Mouse (Mus musculus): ENCODE results near the gene Slc27a3. TPM values are rescaled to one million over a fixed set of nuclear protein-coding genes. Genes with fewer than 3 reads are reported as not detected.

Slc27a3 gene
- total RNA-seq, 2 experiments from 2014 or later, result 3.4 to 3.9 TPM

DNA sequence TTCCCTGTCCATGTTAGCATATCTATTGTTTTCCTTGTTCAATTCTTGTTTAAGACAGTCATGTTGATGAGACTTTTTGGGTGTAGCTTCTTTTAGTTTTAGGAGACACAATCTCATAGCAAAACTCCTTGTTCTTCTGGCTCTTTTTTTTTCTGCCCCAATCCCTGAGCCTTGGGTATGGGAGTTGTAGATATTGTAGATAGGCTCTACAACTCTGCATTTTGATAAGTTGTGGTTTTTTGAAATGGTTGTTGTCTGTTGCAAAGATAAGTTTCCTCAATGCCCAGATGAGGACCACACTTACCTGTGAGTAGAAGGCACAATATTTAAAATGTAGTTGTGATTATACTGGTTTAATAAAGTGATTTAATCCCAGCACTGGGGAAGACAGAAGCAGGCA is 49.6 kb downstream of the Slc27a3 start:
- no peak for DNase-seq

- DNase-seq, result no peak
These were observed 51.5 kb downstream of the Slc27a3 start for GRCm38 (mm10) chr3:90338190-90338589.

DNA sequence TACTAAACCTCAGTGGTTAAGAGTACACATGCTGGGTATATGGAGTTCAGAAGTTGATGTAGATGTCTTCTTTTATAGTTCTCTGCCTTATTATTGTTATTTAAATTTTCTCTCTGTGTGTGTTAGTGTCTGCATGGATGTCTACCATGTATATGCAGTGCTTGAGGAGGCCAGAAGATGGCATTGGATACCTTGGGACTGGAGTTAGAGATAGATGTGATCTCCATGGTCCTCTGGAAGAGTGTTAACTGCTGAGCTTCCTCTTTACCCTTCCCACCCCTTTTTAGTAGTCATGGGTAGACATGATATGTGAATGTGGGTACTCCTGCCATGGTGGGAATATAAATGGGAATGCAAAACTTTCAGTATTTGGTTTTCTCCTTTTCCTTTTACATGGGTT is 54.2 kb downstream of the Slc27a3 start:
- DNase-seq, result no peak

Other genes starting within 250 kb of the Slc27a3 start
- gene Rps27, start 176.3 kb downstream of the Slc27a3 start, total RNA-seq (2021), result 1,000 to 10,000 TPM; 1,313 to 1,450 TPM
- gene Rab13, start 176.2 kb downstream of the Slc27a3 start, total RNA-seq (2021), result 10 to 100 TPM; 14.8 to 19.0 TPM
- gene Jtb, start 158.3 kb downstream of the Slc27a3 start, total RNA-seq (2021), result 10 to 100 TPM; 40.9 to 47.4 TPM
- gene Creb3l4, start 146.4 kb downstream of the Slc27a3 start, total RNA-seq (2021), result under 1 TPM; 0.18 to 0.19 TPM
- gene Slc39a1, start 141.8 kb downstream of the Slc27a3 start, total RNA-seq (2021), result 100 to 1,000 TPM; 101 to 106 TPM
- 10 to 100 TPM; 18.0 to 18.8 TPM for gene Crtc2, start 135.8 kb downstream of the Slc27a3 start, total RNA-seq (2021)
- 10 to 100 TPM; 22.2 to 22.3 TPM for gene Dennd4b, start 124.8 kb downstream of the Slc27a3 start, total RNA-seq (2021)
- gene Gatad2b, start 96.8 kb downstream of the Slc27a3 start, total RNA-seq (2021), result 10 to 100 TPM; 59.5 to 62.0 TPM
- gene Ints3, start 43.7 kb upstream of the Slc27a3 start, total RNA-seq (2021), result 10 to 100 TPM; 24.1 to 28.6 TPM
- gene Npr1, start 75.9 kb upstream of the Slc27a3 start, total RNA-seq (2021), result 10 to 100 TPM; 30.4 to 33.0 TPM
- gene Ilf2, start 86.2 kb upstream of the Slc27a3 start, total RNA-seq (2021), result 10 to 100 TPM; 69.0 to 74.2 TPM
- 10 to 100 TPM; 50.0 to 58.0 TPM for gene Snapin, start 101.1 kb upstream of the Slc27a3 start, total RNA-seq (2021)
- gene Chtop, start 119.6 kb upstream of the Slc27a3 start, total RNA-seq (2021), result 100 to 1,000 TPM; 140 to 143 TPM
- 100 to 1,000 TPM; 282 to 313 TPM for gene S100a1, start 124.5 kb upstream of the Slc27a3 start, total RNA-seq (2021)
- 10 to 100 TPM; 34.2 to 37.9 TPM for gene S100a13, start 124.5 kb upstream of the Slc27a3 start, total RNA-seq (2021)
- gene S100a14, start 136.9 kb upstream of the Slc27a3 start, total RNA-seq (2021), result under 1 TPM in 1 of 2 experiments, not detected in 1; 0.74 TPM
- gene S100a16, start 147.3 kb upstream of the Slc27a3 start, total RNA-seq (2021), result 100 to 1,000 TPM; 101 to 106 TPM
- not detected for gene S100a3, start 170.6 kb upstream of the Slc27a3 start, total RNA-seq (2021)
- not detected for gene S100a2, start 200.3 kb upstream of the Slc27a3 start, total RNA-seq (2021)
- not detected for gene Gm42674, start 212.0 kb upstream of the Slc27a3 start, total RNA-seq (2021)
- 1 to 10 TPM; 7.6 to 9.5 TPM for gene S100a4, start 213.8 kb upstream of the Slc27a3 start, total RNA-seq (2021)
- gene S100a5, start 218.6 kb upstream of the Slc27a3 start, total RNA-seq (2021), result not detected
- gene S100a6, start 222.9 kb upstream of the Slc27a3 start, total RNA-seq (2021), result 10 to 100 TPM; 72.1 to 75.9 TPM